Mouse (Mus musculus) neural tube, embryonic 13.5 days (tissue): Measurements from ENCODE around the gene Actl7b. TPM values are rescaled to one million over a fixed set of nuclear protein-coding genes. Genes with fewer than 3 reads are reported as not detected.

Source experiments
- ATAC-seq: fragments of 200-750 bp; cut with Nextera tagmentation; 2 replicates; pipeline ENCODE4 v1.8.0; 2017; ENCODE audit warnings: low read depth, mild to moderate bottlenecking, moderate TSS enrichment, moderate library complexity
- H3K27ac ChIP-seq: fragments of 300-500 bp; sonication (generic); replicated peaks from 2 replicates; pipeline ENCODE4 v1.5.1; 2015; ENCODE audit warnings: moderate library complexity, mild to moderate bottlenecking, inconsistent platforms
- H3K27me3 ChIP-seq: fragments of 300-500 bp; sonication (generic); 2 replicates; pipeline ENCODE4 v1.6.1; 2015; ENCODE audit warnings: mild to moderate bottlenecking, inconsistent platforms
- H3K36me3 ChIP-seq: fragments of 300-500 bp; sonication (generic); 2 replicates; pipeline ENCODE4 v1.6.1; 2015; ENCODE audit warnings: mild to moderate bottlenecking, inconsistent platforms
- H3K4me1 ChIP-seq: fragments of 300-500 bp; sonication (generic); replicated peaks from 2 replicates; pipeline ENCODE4 v1.6.1; 2015; ENCODE audit warnings: inconsistent platforms
- H3K4me2 ChIP-seq: fragments of 300-500 bp; sonication (generic); 2 replicates; pipeline ENCODE4 v1.6.1; 2015; ENCODE audit warnings: inconsistent platforms, mild to moderate bottlenecking, moderate library complexity
- H3K4me3 ChIP-seq: fragments of 300-500 bp; sonication (generic); 2 replicates; pipeline ENCODE4 v1.5.1; 2015; ENCODE audit warnings: mild to moderate bottlenecking, inconsistent platforms
- H3K9ac ChIP-seq: fragments of 300-500 bp; sonication (generic); 2 replicates; pipeline ENCODE4 v1.6.1; 2015; ENCODE audit warnings: moderate library complexity, mild to moderate bottlenecking, inconsistent platforms
- H3K9me3 ChIP-seq: fragments of 300-500 bp; sonication (generic); 2 replicates; pipeline ENCODE4 v1.6.1; 2016; ENCODE audit warnings: inconsistent platforms
- WGBS: fragments of 180-500 bp; shearing (Covaris S2); methylation state at CpG from one replicate; pipeline ENCODE4 v1.1.7; 2015; 5-methylcytosine and 5-hydroxymethylcytosine counted together
- polyA plus RNA-seq: library from polyadenylated mRNA; unstranded; fragments of >200 nt; fragmentation: Nextera tagmentation; extraction: Ambion mirVana; gene quantifications from 2 replicates; pipeline ENCODE4 v1.2.1, GENCODE M21; 2015

Gene Actl7b
- polyA plus RNA-seq, 1 experiment from 2014 or later = not detected

GRCm38 (mm10) chr4:56740020-56740485 is 1.2 kb downstream of the Actl7b start, which contains the start of gene Gm26657:
Gm26657 (plus strand) TSS chr4:56740070.
- Histone ChIP-seq H3K4me3 (no peak within 1 kb of the TSS), H3K27me3 (no peaks in the 10 kb centered on the region), H3K4me2 (no peak within 1 kb of the TSS), H3K4me1 (no peaks in the 10 kb centered on the region), H3K9me3 (no peaks in the 10 kb centered on the region), H3K27ac (no peak within 1 kb of the TSS), H3K9ac (no peak within 1 kb of the TSS), H3K36me3 (peaks cover 14% of the 10 kb centered on the region)
- ATAC-seq = no peak
- WGBS = 88% methylated on average over 18 of the region's 18 CpGs

GRCm38 (mm10) chr4:56725839-56726238 is 15.4 kb downstream of the Actl7b start:
- H3K4me1 ChIP-seq = no peaks in the 10 kb centered on the region
- H3K27me3 ChIP-seq = no peaks in the 10 kb centered on the region
- H3K4me2 ChIP-seq = no peak overlapping the region
- H3K9ac ChIP-seq = no peak overlapping the region
- no peaks in the 10 kb centered on the region for H3K36me3 ChIP-seq
- no peak overlapping the region for H3K27ac ChIP-seq
- ATAC-seq = no peak
- no peak overlapping the region for H3K4me3 ChIP-seq
- WGBS = 61% methylated on average over 8 of the region's 8 CpGs
- peaks cover 6% of the 10 kb centered on the region; the same call in 1 of the 2 replicates for H3K9me3 ChIP-seq

GRCm38 (mm10) chr4:56723237-56723636 is 18.0 kb downstream of the Actl7b start:
- H3K27me3 ChIP-seq = no peaks in the 10 kb centered on the region
- no peaks in the 10 kb centered on the region for H3K36me3 ChIP-seq
- no peak overlapping the region for H3K4me3 ChIP-seq
- no peak for ATAC-seq
- no peak overlapping the region for H3K9ac ChIP-seq
- H3K4me2 ChIP-seq = no peak overlapping the region
- no peak overlapping the region for H3K27ac ChIP-seq
- WGBS = 95% methylated on average over 6 of the region's 6 CpGs
- peaks cover 6% of the 10 kb centered on the region; the same call in 1 of the 2 replicates for H3K9me3 ChIP-seq
- peaks cover 14% of the 10 kb centered on the region; the same call in 1 of the 2 replicates for H3K4me1 ChIP-seq

- H3K9ac ChIP-seq = no peak overlapping the region
- no peak for ATAC-seq
- no peaks in the 10 kb centered on the region for H3K36me3 ChIP-seq
- H3K27ac ChIP-seq = no peak overlapping the region
- H3K4me1 ChIP-seq = peaks cover 15% of the 10 kb centered on the region; the same call in 1 of the 2 replicates
- H3K4me3 ChIP-seq = no peak overlapping the region
- H3K27me3 ChIP-seq = no peaks in the 10 kb centered on the region
- no peak overlapping the region for H3K4me2 ChIP-seq
- WGBS = 57% methylated on average over 6 of the region's 6 CpGs
- peaks cover 2% of the 10 kb centered on the region; the same call in 1 of the 2 replicates for H3K9me3 ChIP-seq
Observed at GRCm38 (mm10) chr4:56722346-56722745, 18.9 kb downstream of the Actl7b start.

GRCm38 (mm10) chr4:56721469-56721868 is 19.8 kb downstream of the Actl7b start:
- no peak for ATAC-seq
- Histone ChIP-seq H3K9me3 (no peaks in the 10 kb centered on the region), H3K4me2 (no peak overlapping the region), H3K9ac (no peak overlapping the region), H3K36me3 (no peaks in the 10 kb centered on the region), H3K27ac (no peak overlapping the region), H3K4me3 (no peak overlapping the region), H3K27me3 (no peaks in the 10 kb centered on the region), H3K4me1 (peaks cover 15% of the 10 kb centered on the region; the same call in 1 of the 2 replicates)
- WGBS = 31% methylated on average over 3 of the region's 3 CpGs

- Histone ChIP-seq H3K9me3 (no peaks in the 10 kb centered on the region), H3K4me2 (no peak overlapping the region), H3K9ac (no peak overlapping the region), H3K27me3 (no peaks in the 10 kb centered on the region), H3K36me3 (no peaks in the 10 kb centered on the region), H3K27ac (no peak overlapping the region), H3K4me3 (no peak overlapping the region), H3K4me1 (peaks cover 15% of the 10 kb centered on the region; the same call in 1 of the 2 replicates)
- no peak for ATAC-seq
- 90% methylated on average over 9 of the region's 9 CpGs for WGBS
Observed at GRCm38 (mm10) chr4:56720403-56720802, 20.8 kb downstream of the Actl7b start.

GRCm38 (mm10) chr4:56719456-56719855 is 21.8 kb downstream of the Actl7b start:
- Histone ChIP-seq H3K4me1 (peaks cover 15% of the 10 kb centered on the region; the same call in 1 of the 2 replicates), H3K36me3 (no peaks in the 10 kb centered on the region), H3K9ac (no peak overlapping the region), H3K27ac (no peak overlapping the region), H3K27me3 (no peaks in the 10 kb centered on the region), H3K9me3 (no peaks in the 10 kb centered on the region), H3K4me3 (no peak overlapping the region), H3K4me2 (no peak overlapping the region)
- ATAC-seq = no peak
- 62% methylated on average over 9 of the region's 9 CpGs for WGBS

GRCm38 (mm10) chr4:56718573-56719442 is 22.4 kb downstream of the Actl7b start:
- no peak for ATAC-seq
- 64% methylated on average over 12 of the region's 12 CpGs for WGBS

GRCm38 (mm10) chr4:56717932-56718331 is 23.3 kb downstream of the Actl7b start:
- peaks cover 15% of the 10 kb centered on the region; the same call in 1 of the 2 replicates for H3K4me1 ChIP-seq
- H3K9ac ChIP-seq = no peak overlapping the region
- no peaks in the 10 kb centered on the region for H3K9me3 ChIP-seq
- H3K36me3 ChIP-seq = no peaks in the 10 kb centered on the region
- no peaks in the 10 kb centered on the region for H3K27me3 ChIP-seq
- H3K27ac ChIP-seq = no peak overlapping the region
- H3K4me3 ChIP-seq = no peak overlapping the region
- ATAC-seq = no peak
- no peak overlapping the region for H3K4me2 ChIP-seq
- WGBS = 88% methylated on average over 3 of the region's 3 CpGs

More at GRCm38 (mm10) chr4:56718573-56719442, 22.4 kb downstream of the Actl7b start:
- H3K27ac ChIP-seq = no peak overlapping the region
- H3K36me3 ChIP-seq = no peaks in the 10 kb centered on the region
- no peak overlapping the region for H3K4me3 ChIP-seq
- no peak overlapping the region for H3K9ac ChIP-seq
- H3K4me2 ChIP-seq = no peak overlapping the region
- no peaks in the 10 kb centered on the region for H3K27me3 ChIP-seq
- H3K9me3 ChIP-seq = no peaks in the 10 kb centered on the region
- peaks cover 15% of the 10 kb centered on the region; the same call in 1 of the 2 replicates for H3K4me1 ChIP-seq

GRCm38 (mm10) chr4:56716801-56717200 is 24.4 kb downstream of the Actl7b start:
- Histone ChIP-seq H3K4me2 (no peak overlapping the region), H3K36me3 (no peaks in the 10 kb centered on the region), H3K27me3 (no peaks in the 10 kb centered on the region), H3K4me1 (peaks cover 15% of the 10 kb centered on the region; the same call in 1 of the 2 replicates), H3K9me3 (no peaks in the 10 kb centered on the region), H3K9ac (no peak overlapping the region), H3K4me3 (no peak overlapping the region), H3K27ac (no peak overlapping the region)
- no peak for ATAC-seq
- WGBS = 61% methylated on average over 5 of the region's 5 CpGs

- Histone ChIP-seq H3K27me3 (no peaks in the 10 kb centered on the region), H3K9ac (no peak overlapping the region), H3K4me1 (0 out of 2 replicates have a peak, but pooled peaks cover 3% of the 10 kb centered on the region), H3K4me2 (no peak overlapping the region), H3K9me3 (no peaks in the 10 kb centered on the region), H3K4me3 (no peak overlapping the region), H3K36me3 (no peaks in the 10 kb centered on the region), H3K27ac (no peak overlapping the region)
- WGBS = 88% methylated on average over 3 of the region's 3 CpGs
- ATAC-seq = no peak
Observed at GRCm38 (mm10) chr4:56713155-56713554, 28.1 kb downstream of the Actl7b start.

- H3K27me3 ChIP-seq = no peaks in the 10 kb centered on the region
- no peaks in the 10 kb centered on the region for H3K36me3 ChIP-seq
- no peak overlapping the region for H3K27ac ChIP-seq
- 6% methylated on average over 10 of the region's 10 CpGs for WGBS
- no peak overlapping the region for H3K9ac ChIP-seq
- peak overlapping the region; percentile 13; the same call in 1 of the 2 replicates for H3K4me2 ChIP-seq
- H3K4me1 ChIP-seq = peaks cover 4% of the 10 kb centered on the region; the same call in 1 of the 2 replicates
- ATAC-seq = no peak
- H3K9me3 ChIP-seq = no peaks in the 10 kb centered on the region
- no peak overlapping the region for H3K4me3 ChIP-seq
Observed at GRCm38 (mm10) chr4:56702234-56702633, 39.0 kb downstream of the Actl7b start.
